Mouse (Mus musculus): ENCODE results near the gene Bloc1s4. TPM values are rescaled to one million over a fixed set of nuclear protein-coding genes. Genes with fewer than 3 reads are reported as not detected.

Gene Bloc1s4
- polyA plus RNA-seq, 1 experiment from 2014 or later, result 26.3 TPM

DNA sequence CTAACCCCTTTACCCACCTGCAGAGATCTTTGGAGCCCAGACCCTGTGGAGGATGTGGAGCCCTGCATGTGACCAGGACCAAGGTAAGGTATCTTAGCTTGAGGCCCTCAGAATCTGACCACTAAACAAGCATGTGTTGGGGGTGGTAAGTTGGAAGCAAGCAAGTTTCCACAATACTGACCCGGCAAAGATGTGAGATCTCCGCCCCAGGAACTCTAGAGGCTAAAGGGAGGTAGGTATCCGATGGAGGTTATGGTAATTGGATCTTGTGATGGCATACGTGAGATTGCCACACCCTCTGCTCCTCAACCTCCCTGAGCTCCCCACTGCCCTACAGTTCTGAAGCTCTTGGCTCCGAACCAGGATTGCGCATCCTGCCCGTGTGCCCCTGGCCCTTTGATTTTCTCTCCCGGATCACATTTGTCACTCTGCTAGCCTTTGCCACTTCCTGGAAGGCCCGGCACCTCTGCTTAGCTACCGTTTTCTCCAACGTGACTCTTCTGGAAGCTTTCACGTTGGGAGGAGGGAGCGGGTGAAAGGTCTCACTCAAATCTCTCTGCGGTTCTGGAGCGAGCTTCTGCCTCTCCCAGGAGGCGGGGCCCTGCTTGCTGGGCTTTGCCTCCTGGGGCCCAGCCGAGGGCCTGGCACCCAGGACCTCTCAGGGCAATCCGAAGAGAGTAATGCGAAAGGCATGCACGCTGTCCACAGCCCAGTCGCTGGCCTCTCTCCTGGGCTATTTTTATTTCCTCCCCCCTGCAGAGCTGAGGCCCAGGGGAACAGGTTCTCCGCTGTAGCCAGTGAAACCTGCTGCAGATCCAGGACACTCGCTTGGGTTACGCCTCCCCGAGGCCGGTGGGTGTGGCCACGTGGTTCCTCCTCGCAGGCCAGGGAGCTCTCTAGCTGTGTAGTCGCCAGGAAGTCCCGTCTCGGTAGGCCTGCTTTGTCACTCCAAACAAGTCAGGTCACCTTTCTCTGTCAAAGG, 35.6 kb downstream of the Bloc1s4 start:
- Histone ChIP-seq H3K4me1 (peaks cover 8% of the 10 kb centered on the region; the same call in 1 of the 2 replicates), H3K4me2 (peak overlapping the region; percentile 66), H3K27ac (peak overlapping the region; percentile 80), H3K9ac (no peak overlapping the region; the same call in 1 of the 2 replicates), H3K36me3 (no peaks in the 10 kb centered on the region), H3K4me3 (replicated peaks) (peak overlapping the region; percentile 37), H3K27me3 (replicated peaks) (no peaks in the 10 kb centered on the region), H3K9me3 (no peaks in the 10 kb centered on the region)
- WGBS, result 6% methylated on average over 31 of the region's 31 CpGs
- ATAC-seq (ENCODE audit: insufficient read depth, low FRiP score, low read depth), result peak; percentile 94

DNA sequence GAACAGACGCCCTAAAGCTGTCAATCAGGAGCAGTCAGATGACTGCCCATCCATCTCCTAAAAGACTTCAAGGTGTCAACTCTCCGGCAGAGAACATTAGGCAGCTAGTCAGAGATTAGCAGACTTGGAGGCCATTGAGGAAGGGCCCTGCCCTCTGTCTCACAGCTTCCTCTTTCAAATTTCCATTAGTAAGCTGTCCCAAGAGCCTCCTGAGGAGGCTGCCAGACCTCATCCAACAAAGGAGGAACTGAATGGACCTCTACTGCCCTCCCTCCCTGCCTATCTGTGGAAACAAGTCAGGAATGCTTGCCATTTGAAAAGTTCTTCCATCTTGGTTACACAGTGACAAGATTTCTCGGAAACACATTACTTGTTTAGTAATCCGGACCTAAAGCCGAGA, 36.6 kb downstream of the Bloc1s4 start:
- no peak overlapping the region for H3K4me2 ChIP-seq
- ATAC-seq (ENCODE audit: insufficient read depth, low FRiP score, low read depth), result no peak

DNA sequence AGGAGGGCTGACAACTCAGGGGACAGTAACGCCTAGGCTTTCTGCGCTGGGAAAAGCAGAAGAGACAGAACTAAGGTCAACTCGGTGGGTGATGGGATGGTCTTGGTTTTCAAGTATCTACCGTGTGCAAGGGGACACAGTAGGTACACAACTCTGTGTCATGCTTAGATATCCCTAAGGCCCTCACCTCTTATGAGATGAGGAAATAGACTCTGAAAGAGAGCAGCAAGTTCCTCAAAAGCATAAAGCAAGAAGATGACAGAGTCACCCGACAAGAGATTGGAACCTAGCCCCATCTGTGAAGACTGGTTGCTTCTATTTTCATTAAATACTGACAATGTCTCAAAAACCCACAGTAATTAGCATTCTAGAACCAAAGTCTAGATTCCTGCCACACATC, 42.7 kb downstream of the Bloc1s4 start:
- Histone ChIP-seq H3K4me3 (replicated peaks) (no peak overlapping the region), H3K36me3 (no peaks in the 10 kb centered on the region), H3K4me1 (no peaks in the 10 kb centered on the region), H3K27me3 (replicated peaks) (no peaks in the 10 kb centered on the region), H3K9me3 (no peaks in the 10 kb centered on the region), H3K4me2 (no peak overlapping the region), H3K9ac (no peak overlapping the region), H3K27ac (no peak overlapping the region)
- 76% methylated on average over 5 of the region's 5 CpGs for WGBS
- no peak for ATAC-seq (ENCODE audit: insufficient read depth, low FRiP score, low read depth)

More for the DNA sequence above, 36.6 kb downstream of the Bloc1s4 start:
- Histone ChIP-seq H3K4me3 (replicated peaks) (no peak overlapping the region), H3K9me3 (no peaks in the 10 kb centered on the region), H3K27ac (peak overlapping the region; percentile 80), H3K4me1 (peaks cover 8% of the 10 kb centered on the region; the same call in 1 of the 2 replicates), H3K36me3 (no peaks in the 10 kb centered on the region), H3K27me3 (replicated peaks) (no peaks in the 10 kb centered on the region), H3K9ac (no peak overlapping the region)
- 58% methylated on average over 5 of the region's 5 CpGs for WGBS

DNA sequence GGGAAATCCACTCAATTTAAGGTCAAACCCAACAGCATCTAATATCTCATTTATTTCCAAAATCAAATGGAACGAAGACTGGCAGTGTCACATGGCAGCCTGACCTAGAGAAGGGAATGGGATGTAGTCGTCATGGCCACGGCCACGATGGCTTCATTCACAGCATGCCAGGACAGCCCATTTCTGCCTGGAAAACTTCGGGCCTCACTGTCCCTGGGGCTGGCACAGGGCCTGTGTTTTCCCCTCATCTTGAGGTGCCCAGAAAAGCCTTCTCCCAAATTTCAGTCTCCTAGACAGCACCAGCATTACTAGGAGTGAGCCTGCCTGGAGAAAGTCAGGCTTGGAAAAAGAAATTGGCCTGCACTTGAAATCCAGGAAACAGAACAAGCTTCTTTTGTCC, 43.1 kb downstream of the Bloc1s4 start:
- H3K36me3 ChIP-seq, result no peaks in the 10 kb centered on the region
- H3K9ac ChIP-seq, result no peak overlapping the region
- WGBS, result 79% methylated on average over 5 of the region's 5 CpGs
- no peak overlapping the region for H3K27ac ChIP-seq
- no peak for ATAC-seq (ENCODE audit: insufficient read depth, low FRiP score, low read depth)
- no peak overlapping the region for H3K4me2 ChIP-seq
- H3K27me3 ChIP-seq (replicated peaks), result no peaks in the 10 kb centered on the region
- H3K4me3 ChIP-seq (replicated peaks), result no peak overlapping the region
- H3K4me1 ChIP-seq, result no peaks in the 10 kb centered on the region
- H3K9me3 ChIP-seq, result no peaks in the 10 kb centered on the region

DNA sequence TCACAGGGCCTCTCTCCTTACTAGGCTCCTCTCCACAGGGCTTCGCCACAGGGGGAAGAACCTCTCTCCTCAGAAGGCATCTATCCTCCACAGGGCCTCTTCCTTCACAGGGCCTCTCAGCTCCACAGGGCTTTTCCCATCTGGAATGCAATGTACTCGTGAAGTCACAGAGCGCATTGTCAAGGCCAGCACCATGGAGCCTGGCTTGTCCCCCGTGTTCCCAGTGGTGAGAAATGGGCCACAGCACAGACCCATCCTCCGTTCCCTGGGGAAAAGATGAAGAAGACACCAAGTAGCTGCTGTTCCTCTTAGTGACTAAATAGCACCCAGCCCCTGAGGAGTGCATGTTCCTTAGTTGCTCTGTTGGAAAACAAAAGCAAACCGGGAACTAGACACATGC, 43.8 kb downstream of the Bloc1s4 start:
- no peaks in the 10 kb centered on the region for H3K36me3 ChIP-seq
- 73% methylated on average over 6 of the region's 6 CpGs for WGBS
- no peaks in the 10 kb centered on the region for H3K27me3 ChIP-seq (replicated peaks)
- H3K4me2 ChIP-seq, result no peak overlapping the region
- no peak for ATAC-seq (ENCODE audit: insufficient read depth, low FRiP score, low read depth)
- H3K27ac ChIP-seq, result no peak overlapping the region
- H3K9ac ChIP-seq, result no peak overlapping the region
- H3K9me3 ChIP-seq, result no peaks in the 10 kb centered on the region
- H3K4me1 ChIP-seq, result no peaks in the 10 kb centered on the region
- no peak overlapping the region for H3K4me3 ChIP-seq (replicated peaks)

DNA sequence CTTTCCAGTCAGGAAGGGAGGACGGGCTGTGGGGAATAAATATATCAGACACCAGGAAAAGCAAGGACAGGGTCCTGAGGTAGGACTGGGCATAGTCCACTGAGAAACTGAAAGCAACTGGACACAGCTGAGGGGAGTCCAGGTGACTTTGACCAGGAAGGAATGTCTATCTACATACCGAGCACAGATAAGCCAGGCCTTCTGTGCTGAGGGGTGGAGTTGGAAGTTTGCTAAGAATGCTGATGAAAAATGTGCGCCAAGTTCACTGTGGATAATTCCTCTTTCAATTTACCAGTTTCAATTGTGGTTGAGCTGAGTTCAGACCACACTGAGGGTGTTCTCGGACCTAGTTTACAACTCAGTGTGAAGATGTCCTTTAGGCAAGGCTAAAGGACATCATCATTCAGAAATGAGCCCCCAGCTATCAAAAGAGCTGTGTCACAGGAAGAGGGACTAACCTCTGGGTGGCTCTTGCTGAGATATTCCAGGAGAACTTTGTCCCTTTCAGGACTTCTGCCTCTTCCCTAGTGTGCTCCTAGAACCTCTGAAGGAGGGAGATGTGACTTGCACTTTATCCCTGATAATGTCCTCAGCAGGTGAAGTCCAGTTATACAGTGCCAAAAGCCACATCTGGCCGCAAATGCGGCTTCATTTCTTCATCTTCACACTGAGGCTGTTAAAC, 47.4 kb downstream of the Bloc1s4 start:
- Histone ChIP-seq H3K27me3 (replicated peaks) (no peaks in the 10 kb centered on the region), H3K9me3 (no peaks in the 10 kb centered on the region), H3K4me2 (no peak overlapping the region), H3K36me3 (no peaks in the 10 kb centered on the region), H3K27ac (no peak overlapping the region; the same call in 1 of the 2 replicates), H3K4me1 (no peaks in the 10 kb centered on the region), H3K4me3 (replicated peaks) (no peak overlapping the region), H3K9ac (no peak overlapping the region)
- peak; percentile 66; the same call in 1 of the 2 replicates for ATAC-seq (ENCODE audit: insufficient read depth, low FRiP score, low read depth)
- 62% methylated on average over 6 of the region's 6 CpGs for WGBS

DNA sequence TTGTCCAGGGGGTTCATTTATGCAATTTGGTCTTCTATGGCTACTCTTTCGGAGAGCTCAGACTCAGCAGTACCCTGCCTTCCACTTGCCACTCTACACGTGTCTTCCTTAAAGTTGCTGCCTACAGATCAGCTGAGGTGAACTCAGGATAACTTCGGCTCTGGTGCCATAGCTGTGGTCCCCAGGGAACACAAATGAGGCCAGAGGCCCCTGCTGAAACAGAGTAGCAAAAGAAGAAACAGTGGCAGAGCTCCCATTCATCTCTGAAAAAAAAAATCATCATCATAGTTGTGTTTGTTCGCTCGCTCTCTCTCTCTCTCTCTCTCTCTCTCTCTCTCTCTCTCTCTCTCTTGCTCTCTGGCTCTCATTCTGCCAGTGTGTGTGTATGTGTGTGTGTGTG, 49.8 kb downstream of the Bloc1s4 start:
- Histone ChIP-seq H3K4me3 (replicated peaks) (no peak overlapping the region), H3K9ac (no peak overlapping the region), H3K27ac (no peak overlapping the region), H3K27me3 (replicated peaks) (no peaks in the 10 kb centered on the region), H3K36me3 (no peaks in the 10 kb centered on the region), H3K4me2 (no peak overlapping the region), H3K9me3 (no peaks in the 10 kb centered on the region), H3K4me1 (peaks cover 4% of the 10 kb centered on the region; the same call in 1 of the 2 replicates)
- ATAC-seq (ENCODE audit: insufficient read depth, low FRiP score, low read depth), result no peak
- 71% methylated on average over 5 of the region's 5 CpGs for WGBS

DNA sequence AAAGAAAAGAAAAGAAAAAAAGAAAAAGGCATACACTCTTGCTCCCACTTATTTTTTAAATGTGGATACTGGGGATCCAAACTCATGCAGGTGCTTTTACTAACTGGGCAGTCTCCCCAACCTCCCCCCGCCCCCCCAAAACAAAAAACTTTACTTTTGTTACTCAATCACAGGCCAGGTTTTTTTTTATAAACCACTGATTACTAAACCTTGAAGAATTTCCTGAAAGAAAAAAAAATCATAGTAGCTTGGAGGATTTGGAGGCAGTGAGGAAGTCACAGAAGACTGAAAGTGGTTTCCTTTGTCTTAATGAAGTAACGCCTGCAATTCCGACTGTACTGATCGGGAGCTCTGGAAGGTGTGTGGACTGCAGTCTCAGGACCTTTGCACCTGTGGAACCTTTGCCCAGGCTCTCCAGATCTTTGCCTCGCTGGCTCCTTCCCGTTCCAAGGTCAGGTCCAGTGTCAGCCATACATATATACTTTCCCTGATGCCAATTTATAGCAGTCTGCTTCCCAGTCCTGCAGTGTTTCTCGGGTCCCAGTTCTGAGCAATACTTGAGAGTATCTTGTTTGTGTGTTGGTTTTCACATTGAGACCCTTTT, 50.3 kb downstream of the Bloc1s4 start:
- 70% methylated on average over 7 of the region's 7 CpGs for WGBS
- no peak overlapping the region for H3K27ac ChIP-seq
- no peak overlapping the region for H3K9ac ChIP-seq
- no peak overlapping the region for H3K4me2 ChIP-seq
- no peaks in the 10 kb centered on the region for H3K9me3 ChIP-seq
- no peak overlapping the region for H3K4me3 ChIP-seq (replicated peaks)
- H3K27me3 ChIP-seq (replicated peaks), result no peaks in the 10 kb centered on the region
- H3K36me3 ChIP-seq, result no peaks in the 10 kb centered on the region
- no peak for ATAC-seq (ENCODE audit: insufficient read depth, low FRiP score, low read depth)
- peaks cover 4% of the 10 kb centered on the region; the same call in 1 of the 2 replicates for H3K4me1 ChIP-seq

Other genes with a start within 250 kb of the Bloc1s4 start
- 28.3 and 31.3 TPM in 2 replicates for gene Tbc1d14, start 155.4 kb downstream of the Bloc1s4 start, polyA plus RNA-seq (2015; fragmentation: Nextera tagmentation; extraction: Ambion mirVana)
- 19.6 and 20.0 TPM in 2 replicates for gene D5Ertd579e, start 52.6 kb downstream of the Bloc1s4 start, polyA plus RNA-seq (2015; fragmentation: Nextera tagmentation; extraction: Ambion mirVana)
- 510 and 539 TPM in 2 replicates for gene Mrfap1, start 48.1 kb upstream of the Bloc1s4 start, polyA plus RNA-seq (2015; fragmentation: Nextera tagmentation; extraction: Ambion mirVana)
- gene Man2b2, start 82.0 kb upstream of the Bloc1s4 start, polyA plus RNA-seq (2015; fragmentation: Nextera tagmentation; extraction: Ambion mirVana), result 17.9 and 19.2 TPM in 2 replicates
- 0.66 and 1.1 TPM in 2 replicates for gene Ppp2r2c, start 119.9 kb upstream of the Bloc1s4 start, polyA plus RNA-seq (2015; fragmentation: Nextera tagmentation; extraction: Ambion mirVana)
- 10.8 and 11.6 TPM in 2 replicates for gene Wfs1, start 240.6 kb upstream of the Bloc1s4 start, polyA plus RNA-seq (2015; fragmentation: Nextera tagmentation; extraction: Ambion mirVana)

Measured in stomach, embryonic 15.5 days (tissue).